Mouse (Mus musculus) c-Kit-positive CD71-negative TER-119-negative erythroid progenitor cells, embryonic 14.5 days (primary cell): ENCODE results near the gene Bahcc1.

Experiments
- DNase-seq: peaks from one replicate; pipeline ENCODE4 v3.0.0-alpha.2; 2013; ENCODE audit warnings: low read depth

Gene Bahcc1

GRCm38 (mm10) chr11:120206669-120207090, 26.1 kb upstream of the Bahcc1 start:
- DNase-seq, result no peak

- no peak for DNase-seq
Observed at GRCm38 (mm10) chr11:120208848-120209247, 23.9 kb upstream of the Bahcc1 start.

- DNase-seq, result no peak
Observed at GRCm38 (mm10) chr11:120209462-120209861, 23.3 kb upstream of the Bahcc1 start.

GRCm38 (mm10) chr11:120215726-120216241, 17.0 kb upstream of the Bahcc1 start:
- DNase-seq, result no peak

GRCm38 (mm10) chr11:120216540-120217324, 16.0 kb upstream of the Bahcc1 start:
- no peak for DNase-seq

- no peak for DNase-seq
Observed at GRCm38 (mm10) chr11:120218176-120218856, 14.4 kb upstream of the Bahcc1 start.

- no peak for DNase-seq
Observed at GRCm38 (mm10) chr11:120218946-120219345, 13.8 kb upstream of the Bahcc1 start.

- no peak for DNase-seq
Observed at GRCm38 (mm10) chr11:120219916-120220522, 12.7 kb upstream of the Bahcc1 start.

- no peak for DNase-seq
Observed at GRCm38 (mm10) chr11:120220963-120221827, 11.6 kb upstream of the Bahcc1 start.

GRCm38 (mm10) chr11:120222425-120223104, 10.2 kb upstream of the Bahcc1 start:
- DNase-seq, result no peak

- no peak for DNase-seq
Observed at GRCm38 (mm10) chr11:120223586-120224487, 8.9 kb upstream of the Bahcc1 start.

- no peak for DNase-seq
Observed at GRCm38 (mm10) chr11:120224488-120225255, 8.1 kb upstream of the Bahcc1 start.

- DNase-seq, result no peak
Observed at GRCm38 (mm10) chr11:120225256-120226195, 7.2 kb upstream of the Bahcc1 start.

- no peak for DNase-seq
Observed at GRCm38 (mm10) chr11:120226421-120227280, 6.1 kb upstream of the Bahcc1 start.

GRCm38 (mm10) chr11:120227571-120228051, 5.1 kb upstream of the Bahcc1 start:
- DNase-seq, result no peak

GRCm38 (mm10) chr11:120228116-120228890, 4.4 kb upstream of the Bahcc1 start:
- DNase-seq, result no peak
